ENCODE assay signal across 10 mouse cellular contexts in the genomic region with DNA sequence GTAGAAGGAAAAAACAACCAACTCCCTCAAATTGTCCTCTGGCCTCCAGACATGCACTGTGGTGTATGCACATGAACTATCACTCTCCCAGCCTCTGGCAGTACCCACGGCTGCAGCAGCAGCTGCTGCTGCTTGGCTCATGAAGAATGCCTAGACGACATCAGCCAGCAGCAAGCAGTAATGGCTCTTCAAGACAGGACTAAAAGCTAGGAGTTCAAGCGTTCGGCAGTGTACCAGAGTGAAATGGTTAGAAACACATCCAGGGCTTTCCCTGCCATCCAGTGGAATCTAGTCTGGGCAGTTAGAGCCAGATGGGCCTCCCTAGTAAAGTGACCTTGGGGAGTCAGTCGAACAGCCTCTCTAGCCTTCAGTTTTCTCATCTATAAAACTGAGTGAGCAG.
A peak's percentile ranks its signal among the peaks of the same experiment; 100 is the strongest.
DNase-seq lines count a peak whose midpoint lies in the region; ATAC-seq lines count a peak whose summit lies in the region.
"Had no signal": no experiment of that assay in that cellular context is flagged by ENCODE, and none has a peak within 500 bp of the region (broad histone marks: within the 10 kb centered on the region; RNA-seq: fewer than 3 reads in every experiment).

No protein-coding gene starts in this region.

- no peak for DNase-seq in heart, adult 8-10 months (ENCODE audit: low spot score)
- peak; percentile 36 for DNase-seq in NIH3T3 (ENCODE audit: low read depth)
- DNase-seq in gastrocnemius, postnatal 25 days = peak; percentile 46
- no peak for DNase-seq in cerebellum, adult 8-10 months
- DNase-seq in adrenal gland, adult 18-20 months (ENCODE audit: low spot score in 2 of 2) = no peak
- DNase-seq: cerebellum, postnatal 10 days; lung, postnatal 10 days had no signal

- no peaks in the 10 kb centered on the region for H3K36me3 ChIP-seq in heart, embryonic 11.5 days (ENCODE audit: control insufficient read depth, insufficient read depth, low read length)
- no peaks in the 10 kb centered on the region for H3K36me3 ChIP-seq in limb, embryonic 12.5 days

- ATAC-seq in heart, embryonic 11.5 days (replicated peaks; ENCODE audit: insufficient number of reproducible peaks, low FRiP score, low TSS enrichment) = no peak
- ATAC-seq in limb, embryonic 12.5 days (ENCODE audit: insufficient number of reproducible peaks, insufficient read depth, low FRiP score, low TSS enrichment, low read depth) = no peak
- ATAC-seq in frontal cortex, adult (ENCODE audit: low TSS enrichment) = no peak

- WGBS in heart, embryonic 11.5 days (ENCODE audit: insufficient replicate concordance) = 32% methylated on average over 5 of the region's 5 CpGs
- 24% methylated on average over 5 of the region's 5 CpGs for WGBS in limb, embryonic 12.5 days

- H3K9ac ChIP-seq in heart, embryonic 11.5 days (ENCODE audit: low read depth, low read length) = peak overlapping the region; percentile 64; the same call in 1 of the 2 replicates
- H3K9ac ChIP-seq in limb, embryonic 12.5 days (replicated peaks) = no peak overlapping the region

- H3K9me3 ChIP-seq in heart, embryonic 11.5 days (replicated peaks; ENCODE audit: control insufficient read depth, low read length) = no peaks in the 10 kb centered on the region
- no peaks in the 10 kb centered on the region for H3K9me3 ChIP-seq in limb, embryonic 12.5 days

- H3K4me1 ChIP-seq in heart, embryonic 11.5 days (ENCODE audit: control insufficient read depth, insufficient read depth, low read length) = peaks cover 81% of the 10 kb centered on the region
- peaks cover 73% of the 10 kb centered on the region for H3K4me1 ChIP-seq in limb, embryonic 12.5 days (replicated peaks)

- H3K4me3 ChIP-seq in heart, embryonic 11.5 days (ENCODE audit: low read depth, low read length) = no peak overlapping the region
- no peak overlapping the region for H3K4me3 ChIP-seq in limb, embryonic 12.5 days (replicated peaks)

- H3K4me2 ChIP-seq in heart, embryonic 11.5 days = peak overlapping the region; percentile 29
- peak overlapping the region; percentile 45 for H3K4me2 ChIP-seq in limb, embryonic 12.5 days

- no peaks in the 10 kb centered on the region for H3K27me3 ChIP-seq in heart, embryonic 11.5 days (ENCODE audit: control insufficient read depth, insufficient read depth, low read length)
- H3K27me3 ChIP-seq in limb, embryonic 12.5 days = no peaks in the 10 kb centered on the region

- peak overlapping the region; percentile 89 for H3K27ac ChIP-seq in heart, embryonic 11.5 days (ENCODE audit: low read depth, low read length)
- H3K27ac ChIP-seq in limb, embryonic 12.5 days = peak overlapping the region; percentile 89

Comparison
In these comparisons a context has a peak if more than half of its experiments do, and no peak if none do; other contexts are left out.
1. DNase-seq: peak in NIH3T3 (single experiment) and gastrocnemius, postnatal 25 days (single experiment); none in heart, adult 8-10 months (single experiment), cerebellum, adult 8-10 months (single experiment) and adrenal gland, adult 18-20 months (0 of 2).